ENCODE assay signal across 9 mouse cellular contexts in genomic region chr9:110245590-110246320, GRCm38 (mm10). TPM values are rescaled to one million over a fixed set of nuclear protein-coding genes. Genes with fewer than 3 reads are reported as not detected.
A peak's percentile ranks its signal among the peaks of the same experiment; 100 is the strongest.
DNase-seq lines count a peak whose midpoint lies in the region; ATAC-seq and TF ChIP-seq lines count a peak whose summit lies in the region.
"Had no signal": no experiment of that assay in that cellular context is flagged by ENCODE, and none has a peak within 500 bp of the region (broad histone marks: within the 10 kb centered on the region; RNA-seq: fewer than 3 reads in every experiment).

No protein-coding gene starts in this region.

- H3K4me2 ChIP-seq in limb, embryonic 12.5 days = peak overlapping the region; percentile 100
- peak overlapping the region; percentile 94 for H3K4me2 ChIP-seq in midbrain, embryonic 14.5 days (ENCODE audit: low read length)

- TF ChIP-seq CTCF in kidney, adult 2 months (conservative IDR thresholded peaks at IDR 0.05; ENCODE audit: insufficient read depth, insufficient read length, low read depth, low read length) = no peak
- TF ChIP-seq CTCF in testis, adult 2 months (IDR thresholded peaks at IDR 0.05; ENCODE audit: control insufficient read depth, insufficient read depth, insufficient replicate concordance, low read depth, low read length) = no peak

- H3K9me3 ChIP-seq in limb, embryonic 12.5 days = no peaks in the 10 kb centered on the region
- no peaks in the 10 kb centered on the region for H3K9me3 ChIP-seq in midbrain, embryonic 14.5 days (ENCODE audit: control insufficient read depth, low read length)

- no peaks in the 10 kb centered on the region for H3K27me3 ChIP-seq in kidney, adult 2 months (replicated peaks; ENCODE audit: control insufficient read depth, insufficient read depth, low read length)
- peaks cover 61% of the 10 kb centered on the region for H3K27me3 ChIP-seq in limb, embryonic 12.5 days
- no peaks in the 10 kb centered on the region for H3K27me3 ChIP-seq in midbrain, embryonic 14.5 days (ENCODE audit: control insufficient read depth, insufficient read depth, low read length)
- H3K27me3 ChIP-seq in testis, adult 2 months (ENCODE audit: control insufficient read depth, insufficient read depth, low read length) = no peaks in the 10 kb centered on the region
- H3K27me3 ChIP-seq: CH12.LX had no signal

- 2% methylated on average over 39 of the region's 40 CpGs for WGBS in kidney, adult 2 months
- 1% methylated on average over 39 of the region's 40 CpGs for WGBS in limb, embryonic 12.5 days
- 1% methylated on average over 40 of the region's 40 CpGs for WGBS in midbrain, embryonic 14.5 days

- peak; percentile 63 for ATAC-seq in limb, embryonic 12.5 days (ENCODE audit: insufficient number of reproducible peaks, insufficient read depth, low FRiP score, low TSS enrichment, low read depth)
- peak; percentile 61 for ATAC-seq in midbrain, embryonic 14.5 days (ENCODE audit: low FRiP score, low TSS enrichment)

- DNase-seq in heart, adult 18-20 months = peak; percentile 17 to 44
- no peak for DNase-seq in heart, adult 8-10 months (ENCODE audit: low spot score)
- DNase-seq in cerebellum, postnatal 36 days = peak; percentile 60 to 69
- peak; percentile 36 to 40 for DNase-seq in gastrocnemius, postnatal 4 days (ENCODE audit: low spot score in 2 of 2)
- peak; percentile 39 for DNase-seq in kidney, adult 2 months
- peak; percentile 77 for DNase-seq in midbrain, embryonic 14.5 days

- H3K27ac ChIP-seq in kidney, adult 2 months (ENCODE audit: insufficient read depth, low read depth, low read length) = no peak overlapping the region
- H3K27ac ChIP-seq in limb, embryonic 12.5 days = no peak overlapping the region
- H3K27ac ChIP-seq in midbrain, embryonic 14.5 days (replicated peaks; ENCODE audit: low read depth, low read length) = peak overlapping the region; percentile 91
- no peak overlapping the region for H3K27ac ChIP-seq in testis, adult 2 months (ENCODE audit: control insufficient read depth, insufficient read depth, low read depth, low read length)

- H3K9ac ChIP-seq in limb, embryonic 12.5 days (replicated peaks) = peak overlapping the region; percentile 60
- peak overlapping the region; percentile 85 for H3K9ac ChIP-seq in midbrain, embryonic 14.5 days (replicated peaks; ENCODE audit: low read length)

- H3K36me3 ChIP-seq in kidney, adult 2 months (ENCODE audit: control insufficient read depth, insufficient read depth, low read length) = no peaks in the 10 kb centered on the region
- peaks cover 14% of the 10 kb centered on the region; the same call in 1 of the 2 replicates for H3K36me3 ChIP-seq in limb, embryonic 12.5 days
- H3K36me3 ChIP-seq in midbrain, embryonic 14.5 days (ENCODE audit: control insufficient read depth, insufficient read depth, low read length) = peaks cover 19% of the 10 kb centered on the region
- no peaks in the 10 kb centered on the region for H3K36me3 ChIP-seq in testis, adult 2 months (ENCODE audit: control insufficient read depth, insufficient read depth, low read length)

- no peaks in the 10 kb centered on the region for H3K4me1 ChIP-seq in kidney, adult 2 months (ENCODE audit: control insufficient read depth, insufficient read depth, low read length)
- H3K4me1 ChIP-seq in limb, embryonic 12.5 days (replicated peaks) = peaks cover 26% of the 10 kb centered on the region
- peaks cover 40% of the 10 kb centered on the region for H3K4me1 ChIP-seq in midbrain, embryonic 14.5 days (ENCODE audit: control insufficient read depth, insufficient read depth, low read length)
- H3K4me1 ChIP-seq in testis, adult 2 months (ENCODE audit: control insufficient read depth, insufficient read depth, low read length) = peaks cover 22% of the 10 kb centered on the region

- TF ChIP-seq POLR2A in kidney, adult 2 months (IDR thresholded peaks at IDR 0.05; ENCODE audit: low read depth, low read length) = no peak
- no peak for TF ChIP-seq POLR2A in testis, adult 2 months (IDR thresholded peaks at IDR 0.05; ENCODE audit: control insufficient read depth, low read depth, low read length)

- peak overlapping the region; percentile 62 for H3K4me3 ChIP-seq in kidney, adult 2 months (ENCODE audit: insufficient read depth, low read depth, low read length)
- peak overlapping the region; percentile 65 for H3K4me3 ChIP-seq in limb, embryonic 12.5 days (replicated peaks)
- peak overlapping the region; percentile 79 for H3K4me3 ChIP-seq in midbrain, embryonic 14.5 days (replicated peaks; ENCODE audit: low read depth, low read length)
- peak overlapping the region; percentile 73 for H3K4me3 ChIP-seq in testis, adult 2 months (ENCODE audit: control insufficient read depth, low read depth, low read length)

RNA-seq across cellular contexts. Expression of gene Cspg5, which starts 2.2 kb away (rescaled TPM):
- total RNA-seq in heart, adult 18-20 months (2021) = under 1 TPM in 1 of 2 experiments, not detected in 1; 0.39 TPM
- total RNA-seq in heart, adult 8-10 months (2022) = under 1 TPM; 0.12 to 0.41 (median 0.19) TPM
- 1 to 10 TPM; 1.5 to 2.2 TPM for total RNA-seq in gastrocnemius, postnatal 4 days (2021)
- polyA plus RNA-seq in kidney, adult 2 months (2012; rRNA removed) = 1.5 and 1.6 TPM in 2 replicates
- polyA plus RNA-seq in limb, embryonic 12.5 days (2016; fragmentation: Nextera tagmentation; extraction: Ambion mirVana) = 0.76 and 1.4 TPM in 2 replicates
- polyA plus RNA-seq in midbrain, embryonic 14.5 days (2014; fragmentation: Nextera tagmentation; extraction: Ambion mirVana) = 105 and 178 TPM in 2 replicates
- polyA plus RNA-seq in testis, adult 2 months (2012; rRNA removed) = 1.6 and 2.0 TPM in 2 replicates

RNA-seq across cellular contexts. Expression of gene Elp6, which starts 59.2 kb away (rescaled TPM):
- 1 to 10 TPM; 1.8 to 2.7 TPM for total RNA-seq in heart, adult 18-20 months (2021)
- 1 to 10 TPM; 2.6 to 3.3 (median 3.1) TPM for total RNA-seq in heart, adult 8-10 months (2022)
- 1 to 10 TPM; 4.8 to 5.5 TPM for total RNA-seq in gastrocnemius, postnatal 4 days (2021)
- 8.6 and 10.7 TPM in 2 replicates for polyA plus RNA-seq in kidney, adult 2 months (2012; rRNA removed)
- 37.2 and 40.9 TPM in 2 replicates for polyA plus RNA-seq in limb, embryonic 12.5 days (2016; fragmentation: Nextera tagmentation; extraction: Ambion mirVana)
- polyA plus RNA-seq in midbrain, embryonic 14.5 days (2014; fragmentation: Nextera tagmentation; extraction: Ambion mirVana) = 43.4 and 43.5 TPM in 2 replicates
- 5.1 TPM in 2 replicates for polyA plus RNA-seq in testis, adult 2 months (2012; rRNA removed)

Comparison
In these comparisons a context has a peak if more than half of its experiments do, and no peak if none do; other contexts are left out.
1. RNA of gene Cspg5, which starts 2.2 kb away (polyA plus RNA-seq): 105 to 178 TPM in midbrain, embryonic 14.5 days; 1.6 to 2.0 TPM in testis, adult 2 months, 1.5 to 1.6 TPM in kidney, adult 2 months and 0.76 to 1.4 TPM in limb, embryonic 12.5 days; every median in the first group is over 10 times any median in the second.
2. Peak in every context shown above with its lines, with median percentiles within 50 percentile points of each other: H3K4me3 ChIP-seq.